ENCODE assay signal across 7 mouse cellular contexts in the genomic region with DNA sequence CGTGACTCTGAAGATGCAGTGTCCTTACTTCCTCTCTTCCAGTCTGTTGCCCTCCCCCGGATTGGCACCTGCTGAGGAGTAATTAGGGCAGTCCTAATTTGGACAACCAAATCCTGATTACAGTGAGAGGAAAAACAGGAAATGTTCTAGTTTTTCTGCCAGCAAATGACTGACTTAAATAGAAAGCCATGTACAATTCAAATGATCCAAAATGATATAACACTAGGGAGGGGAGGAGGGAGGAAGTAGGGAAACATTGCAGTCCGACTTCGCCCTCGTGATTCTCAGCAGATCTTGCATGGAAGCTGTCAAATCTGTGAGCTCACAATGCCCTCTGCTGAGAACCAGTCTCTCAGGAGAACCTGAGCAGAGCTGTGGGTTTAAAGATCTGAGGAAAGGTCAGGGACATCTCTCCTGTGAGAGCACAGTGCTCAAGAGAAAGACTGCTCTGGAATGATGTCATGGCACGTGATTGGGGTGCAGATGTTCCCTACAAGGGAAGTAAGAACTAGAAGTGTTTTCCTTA.
A peak's percentile ranks its signal among the peaks of the same experiment; 100 is the strongest.
DNase-seq lines count a peak whose midpoint lies in the region; ATAC-seq lines count a peak whose summit lies in the region.

No protein-coding gene starts in this region.

- DNase-seq in neural tube, embryonic 10.5 days (ENCODE audit: extremely low spot score, low spot score): no peak
- peak; percentile 75 for DNase-seq in cerebellum, adult 8-10 months
- peak; percentile 20 for DNase-seq in kidney, postnatal 14 days
- DNase-seq in right cerebral cortex, postnatal 10 days (ENCODE audit: low spot score in 2 of 2): peak; percentile 58 to 76
- no peak for DNase-seq in urinary bladder, adult 2 months (ENCODE audit: low spot score)
- DNase-seq in embryo, embryonic 10 days (ENCODE audit: low spot score): no peak

- no peak overlapping the region for H3K9ac ChIP-seq in neural tube, embryonic 15.5 days (replicated peaks)

- no peaks in the 10 kb centered on the region for H3K27me3 ChIP-seq in neural tube, embryonic 15.5 days (replicated peaks)

- H3K9me3 ChIP-seq in neural tube, embryonic 15.5 days (replicated peaks): no peaks in the 10 kb centered on the region

- 76% methylated on average over 6 of the region's 6 CpGs for WGBS in neural tube, embryonic 15.5 days

- no peak for ATAC-seq in neural tube, embryonic 15.5 days (ENCODE audit: low FRiP score)

- H3K36me3 ChIP-seq in neural tube, embryonic 15.5 days: no peaks in the 10 kb centered on the region

- H3K4me3 ChIP-seq in neural tube, embryonic 15.5 days (replicated peaks): no peak overlapping the region

- 0 out of 2 replicates have a peak overlapping the region, but pooled peaks have one; percentile 23 for H3K27ac ChIP-seq in neural tube, embryonic 15.5 days (replicated peaks)

- H3K4me2 ChIP-seq in neural tube, embryonic 15.5 days: no peak overlapping the region

- no peaks in the 10 kb centered on the region for H3K4me1 ChIP-seq in neural tube, embryonic 15.5 days

Comparison
In these comparisons a context has a peak if more than half of its experiments do, and no peak if none do; other contexts are left out.
1. DNase-seq: peak in cerebellum, adult 8-10 months (single experiment), kidney, postnatal 14 days (single experiment) and right cerebral cortex, postnatal 10 days (2 of 2); none in neural tube, embryonic 10.5 days (single experiment), urinary bladder, adult 2 months (single experiment) and embryo, embryonic 10 days (single experiment).